Mouse (Mus musculus) c-Kit-positive CD71-negative TER-119-negative erythroid progenitor cells, embryonic 14.5 days (primary cell): ENCODE results near the gene Vav2.
A peak's percentile ranks its signal among the peaks of the same experiment; 100 is the strongest.

Experiments used
- DNase-seq: peaks from one replicate; pipeline ENCODE4 v3.0.0-alpha.2; 2013; ENCODE audit warnings: low read depth

Gene Vav2

GRCm38 (mm10) chr2:27262984-27263383 lies 163.8 kb downstream of the Vav2 start:
- DNase-seq: no peak

- no peak for DNase-seq
Measured at GRCm38 (mm10) chr2:27251434-27251833, 175.4 kb downstream of the Vav2 start.

- DNase-seq: no peak
Measured at GRCm38 (mm10) chr2:27248211-27248610, 178.6 kb downstream of the Vav2 start, which contains the start of gene Sardh. Gene Sardh, minus strand, starts transcription at chr2:27248337.

DNA sequence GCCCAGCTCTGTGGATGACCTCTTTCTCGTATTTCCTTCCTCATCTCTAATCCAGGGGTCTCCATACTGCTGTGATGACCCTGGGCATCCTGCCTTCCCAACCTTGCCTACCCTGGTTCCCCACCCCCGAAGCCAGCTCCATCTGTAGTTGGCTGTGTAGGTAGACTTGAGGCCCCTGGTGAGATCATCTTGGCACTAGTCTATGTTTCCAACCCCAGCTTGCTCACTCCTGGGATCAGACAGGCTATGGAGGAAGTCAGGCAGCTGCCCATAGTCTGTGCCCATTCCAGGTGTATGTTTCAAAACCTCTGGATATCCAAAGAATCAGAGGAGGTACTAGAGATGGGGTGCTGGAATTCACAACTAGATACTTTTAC lies 179.4 kb downstream of the Vav2 start:
- no peak for DNase-seq

- DNase-seq: no peak
Measured at GRCm38 (mm10) chr2:27246712-27247486, 179.9 kb downstream of the Vav2 start.

DNA sequence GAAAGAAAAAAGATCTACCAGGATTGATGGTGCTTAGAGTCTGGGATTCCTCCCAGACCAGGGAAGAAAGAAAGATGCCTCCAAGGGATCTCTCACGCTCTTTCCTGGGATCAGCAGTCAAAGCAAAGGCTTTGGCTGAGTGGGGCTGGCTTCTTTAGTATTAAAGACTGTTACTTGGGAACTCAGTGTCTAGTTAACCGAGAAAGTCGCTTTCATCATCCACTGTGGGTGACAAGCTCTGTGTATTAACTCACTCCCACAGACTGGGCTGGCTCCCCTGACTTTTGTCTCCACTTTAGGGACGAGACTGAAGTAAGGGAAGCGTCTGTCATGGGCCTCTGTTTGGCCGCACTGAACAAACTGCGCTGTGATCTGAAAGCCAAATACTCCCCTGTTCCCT lies 180.9 kb downstream of the Vav2 start:
- DNase-seq: no peak

- DNase-seq: peak; percentile 36
Measured at GRCm38 (mm10) chr2:27237342-27237741, 189.5 kb downstream of the Vav2 start.

DNA sequence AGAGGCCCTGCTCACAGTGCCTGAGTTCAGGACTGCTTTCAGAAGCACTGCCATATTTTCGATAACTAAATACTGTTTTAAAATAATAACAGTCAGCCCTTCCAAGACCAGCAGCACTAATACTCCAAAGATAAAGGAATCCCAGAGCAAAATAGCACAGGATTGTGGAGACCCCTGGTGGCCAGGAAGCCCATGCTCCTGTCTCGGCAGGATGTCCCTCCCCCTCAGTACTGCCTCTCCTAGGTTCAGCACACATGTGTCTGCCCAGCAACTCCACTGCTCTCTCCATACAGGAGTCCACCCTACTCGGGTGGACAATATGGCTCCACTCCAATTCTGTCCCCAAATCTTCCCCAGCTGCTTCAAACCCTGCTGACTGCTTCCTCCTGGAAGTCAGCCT lies 191.1 kb downstream of the Vav2 start:
- DNase-seq: peak; percentile 32

DNA sequence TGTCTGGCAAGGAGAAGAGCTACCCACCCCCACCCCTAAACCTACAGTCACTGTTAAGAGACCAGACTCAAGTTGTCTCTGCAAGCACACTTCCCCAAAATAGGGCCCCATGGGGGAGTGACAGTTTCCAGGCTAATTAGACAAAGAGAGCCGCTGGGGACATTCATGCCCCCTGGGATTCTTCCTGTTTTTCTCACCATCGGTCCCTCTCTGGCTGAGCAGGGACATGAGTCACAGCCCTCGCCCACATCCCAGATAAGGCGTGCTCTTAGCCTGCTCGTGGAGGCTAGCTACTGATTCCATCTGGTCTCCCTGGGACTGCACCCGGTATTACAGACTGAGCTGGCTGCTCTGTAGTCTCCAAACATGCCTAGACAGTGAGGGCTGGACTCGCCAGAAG lies 194.5 kb downstream of the Vav2 start:
- peak; percentile 84 for DNase-seq

DNA sequence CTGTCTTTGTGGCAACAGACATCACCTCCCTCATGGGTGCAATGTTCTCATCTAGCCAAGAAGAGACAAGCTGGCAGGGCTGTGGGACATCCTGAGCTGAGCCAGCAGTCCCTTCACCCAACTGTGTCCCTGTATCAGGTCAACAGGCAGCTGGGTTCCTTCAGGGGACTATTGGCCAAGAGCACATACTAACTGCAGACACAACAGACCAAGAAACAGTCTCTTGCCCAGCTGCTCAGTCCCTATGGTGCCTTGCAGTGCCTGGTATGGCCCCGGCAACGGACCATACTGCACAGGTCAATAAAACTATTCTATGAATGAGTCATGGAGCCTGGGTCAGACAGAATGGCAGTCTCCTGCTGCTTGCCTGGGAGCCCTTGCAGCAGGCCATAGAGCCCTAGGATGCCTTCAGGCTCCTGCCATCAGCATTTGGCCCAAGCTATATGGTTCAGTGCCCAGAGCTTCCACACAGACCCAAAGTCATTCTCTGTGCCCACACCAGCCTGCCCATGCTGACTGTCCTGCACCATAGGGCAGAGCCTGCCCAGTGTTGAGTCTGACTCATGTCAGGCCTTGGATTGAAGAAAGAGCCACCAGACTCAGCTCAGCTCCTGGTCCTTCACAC lies 197.2 kb downstream of the Vav2 start:
- DNase-seq: no peak

DNA sequence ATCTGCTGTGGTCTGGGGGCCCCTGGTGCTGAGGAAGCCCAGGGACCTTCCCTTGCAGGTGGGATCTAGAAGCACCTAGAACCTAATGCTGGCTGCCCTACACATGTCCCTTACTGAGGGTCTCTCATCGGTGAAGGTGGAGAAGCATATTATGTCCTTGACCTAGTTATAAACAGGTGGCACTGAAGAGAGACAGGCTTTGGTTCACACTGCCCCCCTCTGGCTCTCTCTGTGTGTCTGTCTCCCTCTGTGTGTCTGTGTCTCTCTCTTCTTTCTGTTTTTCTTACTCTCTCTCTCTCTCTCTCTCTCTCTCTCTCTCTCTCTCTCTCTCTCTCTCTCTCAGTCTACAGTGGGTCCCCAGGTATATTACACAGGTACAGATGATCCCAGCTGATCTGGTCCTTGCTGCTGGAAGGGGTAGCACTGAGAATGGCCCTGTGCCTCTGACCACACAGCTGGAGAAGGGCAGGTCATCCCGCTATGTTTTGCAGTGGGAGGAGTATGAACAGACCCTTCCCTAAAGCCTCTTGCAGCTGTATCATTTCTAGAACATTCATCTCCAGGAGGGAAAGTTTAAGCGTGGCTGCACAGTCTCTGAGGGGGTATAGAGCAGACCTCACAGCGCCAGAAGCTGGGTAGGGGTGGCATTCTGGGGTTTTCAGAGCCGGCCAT lies 197.9 kb downstream of the Vav2 start:
- DNase-seq: no peak

- no peak for DNase-seq
Measured at GRCm38 (mm10) chr2:27226572-27226971, 200.3 kb downstream of the Vav2 start.

DNA sequence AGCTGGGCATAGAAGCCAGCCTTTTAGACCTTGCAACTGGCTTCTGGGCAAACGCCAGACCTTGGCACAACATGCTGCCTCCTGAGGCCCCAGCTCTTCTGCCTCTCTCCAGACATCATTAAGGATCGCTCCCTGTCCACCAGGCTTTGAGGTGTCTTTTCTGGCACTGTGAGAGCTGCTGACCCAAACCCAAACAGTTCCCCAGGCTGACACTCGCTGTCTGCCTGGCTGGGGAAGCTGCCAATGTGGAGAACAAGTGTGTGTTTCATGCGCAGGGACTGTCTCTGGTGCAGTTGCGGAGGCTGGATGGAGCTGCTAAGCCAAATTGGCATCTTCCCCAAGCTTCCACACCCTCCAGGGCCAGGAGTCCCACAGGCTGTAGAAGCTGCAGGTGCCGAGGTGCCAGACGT lies 203.8 kb downstream of the Vav2 start:
- no peak for DNase-seq

DNA sequence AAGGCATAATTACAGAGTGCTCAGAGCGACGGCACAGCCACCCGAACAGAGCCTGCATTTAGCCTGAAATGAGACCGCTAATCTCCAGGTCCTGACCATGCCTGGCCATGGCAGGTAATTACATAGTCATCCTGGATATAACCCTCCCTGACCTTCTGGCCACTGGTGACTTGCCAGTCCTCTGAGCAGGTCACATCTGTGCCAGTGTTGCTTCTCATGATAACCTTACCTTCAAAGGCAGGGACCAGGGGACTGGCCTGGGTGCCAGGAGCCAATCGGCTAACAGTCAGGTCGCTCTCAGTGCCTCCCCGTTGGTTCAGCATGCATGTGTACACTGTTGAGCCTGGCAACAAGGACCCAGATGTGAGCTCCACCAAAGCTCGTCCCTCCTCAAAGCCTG lies 208.3 kb downstream of the Vav2 start:
- no peak for DNase-seq

- DNase-seq: no peak
Measured at GRCm38 (mm10) chr2:27218121-27218544, 208.7 kb downstream of the Vav2 start.

GRCm38 (mm10) chr2:27215537-27215936 lies 211.3 kb downstream of the Vav2 start:
- no peak for DNase-seq
